Comparison of ENCODE assay signal across 10 mouse cellular contexts in the genomic region with DNA sequence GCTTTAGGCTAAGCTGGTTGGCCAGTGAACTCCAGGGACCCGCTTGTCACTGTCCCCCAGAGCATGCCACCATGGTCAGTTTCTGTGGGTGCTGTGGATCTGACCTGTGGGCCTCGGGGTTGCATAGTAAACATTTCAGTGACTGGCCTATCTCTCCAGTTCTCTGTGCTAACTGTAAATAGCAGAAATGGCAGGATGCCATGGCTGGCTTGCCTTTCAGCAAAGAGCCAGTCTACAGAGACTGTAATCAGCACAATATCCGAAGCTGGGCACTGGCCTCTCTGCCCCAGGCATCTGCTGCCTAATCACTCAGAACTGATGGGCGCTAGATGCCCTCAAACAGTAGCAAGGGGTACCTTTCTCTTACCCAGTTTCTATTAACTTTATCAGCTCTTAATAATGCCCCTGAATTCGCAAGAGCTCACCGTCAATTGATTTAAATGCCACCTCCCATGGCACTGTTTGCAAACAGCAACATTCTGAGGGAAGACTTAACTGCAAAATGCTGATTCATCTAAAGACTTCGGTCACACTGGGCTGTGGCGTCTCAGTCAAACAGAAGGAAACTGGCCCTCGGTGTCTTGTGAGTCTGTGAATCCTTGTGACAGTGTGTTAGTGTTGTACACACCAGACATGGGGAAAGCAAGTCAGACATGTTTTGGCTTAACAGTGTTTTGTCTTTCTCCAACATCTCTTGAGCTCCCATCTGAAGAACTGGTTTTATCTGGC. TPM values are rescaled to one million over a fixed set of nuclear protein-coding genes. Genes with fewer than 3 reads are reported as not detected.
DNase-seq lines count a peak whose midpoint lies in the region; ATAC-seq and TF ChIP-seq lines count a peak whose summit lies in the region.
"Had no signal": no experiment of that assay in that cellular context is flagged by ENCODE, and none has a peak within 500 bp of the region (broad histone marks: within the 10 kb centered on the region; RNA-seq: fewer than 3 reads in every experiment).

No protein-coding gene starts in this region.

- intact Hi-C loops in left cerebral cortex, postnatal 36 days (cut with DNase I): no loop called here

- no peak for DNase-seq in forebrain, embryonic 10.5 days (ENCODE audit: extremely low spot score, low spot score)
- DNase-seq in forebrain, embryonic 11.5 days (ENCODE audit: low spot score): no peak
- DNase-seq in lung, adult 18-20 months: peak; percentile 35 to 54
- no peak for DNase-seq in lung, postnatal 25 days (ENCODE audit: low spot score)
- no peak for DNase-seq in liver, postnatal 0 days
- no peak for DNase-seq in left cerebral cortex, postnatal 36 days (ENCODE audit: low spot score in 2 of 2)

- peaks cover 11% of the 10 kb centered on the region for H3K9me3 ChIP-seq in forebrain, embryonic 10.5 days
- H3K9me3 ChIP-seq in forebrain, embryonic 11.5 days (ENCODE audit: control insufficient read depth, low read length): peaks cover 3% of the 10 kb centered on the region; the same call in 1 of the 2 replicates
- peaks cover 2% of the 10 kb centered on the region; the same call in 1 of the 2 replicates for H3K9me3 ChIP-seq in liver, postnatal 0 days (ENCODE audit: low read length)

- no peak for ATAC-seq in forebrain, embryonic 11.5 days (replicated peaks; ENCODE audit: low FRiP score)
- peak; percentile 69; the same call in 1 of the 2 replicates for ATAC-seq in erythroblast, adult 5-6 weeks (replicated peaks; ENCODE audit: low FRiP score, poor library complexity, severe bottlenecking)
- peak; percentile 54; the same call in 1 of the 2 replicates for ATAC-seq in liver, postnatal 0 days
- ATAC-seq in activated CD4-positive, CD25-positive, alpha-beta regulatory T cell, adult 4 months: no peak

- H3K27ac ChIP-seq in forebrain, embryonic 10.5 days: 0 out of 2 replicates have a peak overlapping the region, but pooled peaks have one; percentile 3
- no peak overlapping the region for H3K27ac ChIP-seq in forebrain, embryonic 11.5 days (ENCODE audit: low read depth, low read length)
- peak overlapping the region; percentile 12; the same call in 1 of the 2 replicates for H3K27ac ChIP-seq in liver, postnatal 0 days (ENCODE audit: low read depth)
- H3K27ac ChIP-seq: liver, embryonic 14.5 days had no signal

- H3K4me1 ChIP-seq in forebrain, embryonic 10.5 days: peaks cover 43% of the 10 kb centered on the region
- H3K4me1 ChIP-seq in forebrain, embryonic 11.5 days (replicated peaks; ENCODE audit: control insufficient read depth, insufficient read depth, low read length): peaks cover 16% of the 10 kb centered on the region
- H3K4me1 ChIP-seq in liver, postnatal 0 days (ENCODE audit: insufficient read depth): no peaks in the 10 kb centered on the region; the same call in 1 of the 2 replicates

- TF ChIP-seq EP300 in liver, postnatal 0 days (IDR thresholded peaks at IDR 0.05; ENCODE audit: low read depth): no peak

- no peak for TF ChIP-seq CTCF in liver, postnatal 0 days (IDR thresholded peaks at IDR 0.05; ENCODE audit: low read depth)

- WGBS in forebrain, embryonic 10.5 days: 90% methylated on average over 9 of the region's 9 CpGs
- 88% methylated on average over 9 of the region's 9 CpGs for WGBS in forebrain, embryonic 11.5 days
- 57% methylated on average over 9 of the region's 9 CpGs for WGBS in liver, postnatal 0 days (ENCODE audit: insufficient replicate concordance)

- H3K4me3 ChIP-seq in forebrain, embryonic 10.5 days: no peak overlapping the region
- H3K4me3 ChIP-seq in forebrain, embryonic 11.5 days (ENCODE audit: low read depth, low read length): no peak overlapping the region
- no peak overlapping the region for H3K4me3 ChIP-seq in liver, postnatal 0 days (ENCODE audit: low read depth, low read length)

- no peak overlapping the region for H3K4me2 ChIP-seq in forebrain, embryonic 11.5 days (ENCODE audit: low read depth, low read length, severe bottlenecking)
- no peak overlapping the region for H3K4me2 ChIP-seq in liver, postnatal 0 days (ENCODE audit: low read depth, low read length)

- H3K36me3 ChIP-seq in forebrain, embryonic 10.5 days (replicated peaks): peaks cover 48% of the 10 kb centered on the region
- peaks cover 16% of the 10 kb centered on the region for H3K36me3 ChIP-seq in forebrain, embryonic 11.5 days (ENCODE audit: control insufficient read depth, insufficient read depth, low read length)
- H3K36me3 ChIP-seq in liver, postnatal 0 days (replicated peaks; ENCODE audit: insufficient read depth, low read length): peaks cover 24% of the 10 kb centered on the region

- no peak overlapping the region for H3K9ac ChIP-seq in forebrain, embryonic 11.5 days (ENCODE audit: low read length)
- H3K9ac ChIP-seq in liver, postnatal 0 days (replicated peaks): no peak overlapping the region
- H3K9ac ChIP-seq: liver, embryonic 14.5 days had no signal

- H3K27me3 ChIP-seq in forebrain, embryonic 10.5 days (ENCODE audit: poor library complexity, severe bottlenecking): no peaks in the 10 kb centered on the region
- no peaks in the 10 kb centered on the region for H3K27me3 ChIP-seq in forebrain, embryonic 11.5 days (ENCODE audit: control insufficient read depth, insufficient read depth, low read length)
- no peaks in the 10 kb centered on the region for H3K27me3 ChIP-seq in liver, postnatal 0 days (ENCODE audit: insufficient read depth, low read length)
- H3K27me3 ChIP-seq: CH12.LX had no signal

RNA-seq across cellular contexts. Expression of gene Zfp326, which starts 59.0 kb away (rescaled TPM):
- 55.9 and 61.1 TPM in 2 replicates for polyA plus RNA-seq in forebrain, embryonic 10.5 days (2016; fragmentation: Nextera tagmentation; extraction: Ambion mirVana)
- polyA plus RNA-seq in forebrain, embryonic 11.5 days (2014; fragmentation: Nextera tagmentation; extraction: Ambion mirVana): 49.1 and 52.6 TPM in 2 replicates
- 4.0 and 5.2 TPM in 2 replicates for total RNA-seq in erythroblast, adult 5-6 weeks (2015; ENCODE audit: low replicate concordance)
- total RNA-seq in erythroblast, adult 5-6 weeks (2017; ENCODE audit: low replicate concordance): 2.6 and 4.4 TPM in 2 replicates
- polyA plus RNA-seq in liver, postnatal 0 days (2015; fragmentation: Nextera tagmentation; extraction: Ambion mirVana): 8.9 and 9.0 TPM in 2 replicates
- polyA plus RNA-seq in activated CD4-positive, CD25-positive, alpha-beta regulatory T cell, adult 4 months (2017; shearing (Covaris generic)): 10 to 100 TPM; 12.4 to 14.0 TPM
- total RNA-seq in left cerebral cortex, postnatal 36 days (2021): 10 to 100 TPM; 27.9 to 32.0 TPM

Comparison
In these comparisons a context has a peak if more than half of its experiments do, and no peak if none do; other contexts are left out.
1. DNase-seq: peak in lung, adult 18-20 months (2 of 2); none in forebrain, embryonic 10.5 days (single experiment), forebrain, embryonic 11.5 days (single experiment), lung, postnatal 25 days (single experiment), liver, postnatal 0 days (single experiment) and left cerebral cortex, postnatal 36 days (0 of 2).
2. ATAC-seq: peak in erythroblast, adult 5-6 weeks (single experiment) and liver, postnatal 0 days (single experiment); none in forebrain, embryonic 11.5 days (single experiment) and activated CD4-positive, CD25-positive, alpha-beta regulatory T cell, adult 4 months (single experiment).